Mouse (Mus musculus) testis, adult 2 months (tissue): Measurements from ENCODE around the gene Ttyh2.
A peak's percentile ranks its signal among the peaks of the same experiment; 100 is the strongest.

Experiments
- CTCF ChIP-seq: fragments of 200-500 bp; IDR thresholded peaks from 2 replicates; pipeline ENCODE4 v1.5.1; 2012; ENCODE audit warnings: low read depth, mild to moderate bottlenecking, inconsistent platforms, low read length, moderate library complexity; ENCODE audit not compliant: control insufficient read depth, insufficient read depth, insufficient replicate concordance
- POLR2A ChIP-seq: fragments of 200-500 bp; IDR thresholded peaks from 2 replicates; pipeline ENCODE4 v1.6.1; 2012; ENCODE audit warnings: low read depth, mild to moderate bottlenecking, inconsistent platforms, low read length, moderate library complexity; ENCODE audit not compliant: control insufficient read depth

GRCm38 (mm10) chr11:114649510-114649909, 25.7 kb upstream of the Ttyh2 start:
- TF ChIP-seq POLR2A (no peak), CTCF (peak; percentile 25; the same call in 1 of the 2 replicates)
